Mouse (Mus musculus): ENCODE measurements around the gene Zfp143. TPM values are rescaled to one million over a fixed set of nuclear protein-coding genes. Genes with fewer than 3 reads are reported as not detected.
"Not testable (repeated sequence)": the region's sequence is repeated elsewhere in the genome, so short reads cannot be mapped to it uniquely, and the experiment has no call there.

Zfp143 gene
- polyA plus RNA-seq, 1 experiment: 0.18 TPM

DNA sequence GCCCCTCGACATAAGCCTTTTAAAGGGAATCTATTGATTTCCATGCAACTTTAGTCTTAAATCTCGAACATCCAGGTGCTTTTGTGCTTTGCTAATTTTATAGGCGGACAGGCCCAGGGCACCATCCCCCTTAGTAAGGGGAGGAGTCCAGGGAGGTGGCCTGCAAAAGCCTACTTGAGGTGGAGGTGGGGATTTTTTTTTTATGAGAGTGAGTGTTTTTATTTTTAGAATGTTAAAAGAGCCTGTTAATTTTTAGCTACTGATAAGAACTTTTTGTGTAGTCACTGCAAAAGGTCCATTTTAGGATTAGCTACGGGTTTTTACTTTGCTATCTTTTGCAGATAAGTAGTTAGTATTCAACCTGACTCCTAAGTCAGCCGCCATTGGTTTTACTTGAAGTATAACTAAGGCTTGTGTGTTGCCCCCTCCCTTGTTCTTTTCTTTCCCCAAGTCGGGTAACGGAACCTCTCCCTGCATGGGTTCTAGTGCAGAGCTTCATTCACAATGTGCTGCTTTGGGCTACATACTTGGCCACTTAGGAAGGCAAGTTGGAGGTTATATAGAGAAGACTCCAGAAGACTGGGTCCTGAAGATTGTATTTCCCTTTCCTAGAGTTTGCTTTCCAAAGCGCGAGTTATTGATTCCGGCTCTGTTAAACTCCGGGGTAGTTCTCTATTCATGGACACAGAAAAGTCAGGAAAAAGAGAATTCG lies 63.0 kb downstream of the Zfp143 start:
- TF ChIP-seq FLI1 (IDR thresholded peaks at IDR 0.05; ENCODE audit: low read length) (no peak), GATA1 (IDR thresholded peaks at IDR 0.05; ENCODE audit: borderline replicate concordance, low read length) (no peak)
- H3K4me3 ChIP-seq (replicated peaks): peak overlapping the region; percentile 100
- peaks cover 41% of the 10 kb centered on the region for H3K4me1 ChIP-seq
- H3K27me3 ChIP-seq (replicated peaks): no peaks in the 10 kb centered on the region
- peaks cover 20% of the 10 kb centered on the region for H3K36me3 ChIP-seq (replicated peaks; ENCODE audit: low read length)
- no peaks in the 10 kb centered on the region for H3K9me3 ChIP-seq

DNA sequence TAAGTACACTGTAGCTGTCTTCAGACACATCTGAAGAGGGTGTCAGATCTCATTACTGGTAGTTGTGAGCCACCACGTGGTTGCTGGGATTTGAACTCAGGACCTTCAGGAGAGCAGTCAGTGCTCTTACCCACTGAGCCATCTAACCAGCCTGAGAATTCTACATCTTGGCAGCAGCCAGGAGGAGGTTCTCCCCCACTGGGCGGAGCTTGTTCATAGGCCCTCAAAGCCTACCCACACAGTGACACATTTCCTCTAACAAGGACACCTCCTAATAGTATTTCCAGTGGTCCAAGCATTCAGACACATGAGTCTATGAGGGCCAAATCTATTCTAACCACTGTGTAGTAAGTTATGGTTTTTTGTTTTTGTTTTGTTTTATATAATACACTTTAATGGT lies 67.5 kb downstream of the Zfp143 start:
- Histone ChIP-seq H3K36me3 (replicated peaks; ENCODE audit: low read length) (peaks cover 62% of the 10 kb centered on the region), H3K27me3 (replicated peaks) (no peaks in the 10 kb centered on the region), H3K4me1 (peaks cover 37% of the 10 kb centered on the region), H3K9me3 (no peaks in the 10 kb centered on the region), H3K4me3 (replicated peaks) (no peak overlapping the region)
- TF ChIP-seq FLI1 (IDR thresholded peaks at IDR 0.05; ENCODE audit: low read length): no peak
- no peak for TF ChIP-seq GATA1 (IDR thresholded peaks at IDR 0.05; ENCODE audit: borderline replicate concordance, low read length)

DNA sequence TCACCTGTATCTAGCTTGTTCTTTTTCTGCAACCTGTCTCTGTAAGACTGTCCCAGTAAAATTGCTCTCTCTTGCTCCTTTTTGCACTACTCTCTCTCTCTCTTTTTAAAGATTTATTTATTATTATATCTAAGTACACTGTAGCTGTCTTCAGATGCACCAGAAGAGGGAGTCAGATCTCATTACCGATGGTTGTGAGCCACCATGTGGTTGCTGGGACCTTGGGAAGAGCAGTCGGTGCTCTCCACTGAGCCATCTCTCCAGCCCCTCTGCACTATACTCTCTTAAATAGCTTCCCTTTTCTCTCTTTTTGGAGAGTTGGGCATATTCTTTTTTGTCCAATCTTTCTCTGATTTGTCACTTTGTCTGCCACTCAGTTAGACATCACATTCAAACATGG lies 71.3 kb downstream of the Zfp143 start:
- H3K36me3 ChIP-seq (replicated peaks; ENCODE audit: low read length): peaks cover 83% of the 10 kb centered on the region
- H3K9me3 ChIP-seq; H3K27me3 ChIP-seq (replicated peaks); H3K4me3 ChIP-seq (replicated peaks): not testable (repeated sequence)
- peaks cover 23% of the 10 kb centered on the region for H3K4me1 ChIP-seq

DNA sequence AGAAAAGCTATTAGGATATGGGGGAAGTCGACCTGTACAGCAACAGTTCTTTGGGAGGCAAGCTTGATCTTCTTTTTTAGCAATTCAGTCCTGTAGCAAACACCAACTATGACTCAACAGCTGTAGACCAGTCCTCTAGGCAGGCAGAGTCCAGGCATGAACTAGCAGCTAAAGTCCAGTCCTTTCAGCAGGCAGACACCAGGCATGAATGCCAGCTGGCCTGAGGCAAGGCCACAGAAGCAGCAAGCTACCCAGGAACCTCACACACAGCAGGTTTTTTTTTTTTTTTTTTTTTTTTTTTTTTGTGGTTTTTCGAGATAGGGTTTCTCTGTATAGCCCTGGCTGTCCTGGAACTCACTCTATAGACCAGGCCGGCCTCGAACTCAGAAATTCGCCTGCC lies 73.0 kb downstream of the Zfp143 start:
- Histone ChIP-seq H3K27me3 (replicated peaks) (no peaks in the 10 kb centered on the region), H3K9me3 (no peaks in the 10 kb centered on the region), H3K4me3 (replicated peaks) (no peak overlapping the region), H3K36me3 (replicated peaks; ENCODE audit: low read length) (peaks cover 88% of the 10 kb centered on the region), H3K4me1 (peaks cover 16% of the 10 kb centered on the region)
- TF ChIP-seq FLI1 (IDR thresholded peaks at IDR 0.05; ENCODE audit: low read length) (no peak), GATA1 (IDR thresholded peaks at IDR 0.05; ENCODE audit: borderline replicate concordance, low read length) (no peak)

DNA sequence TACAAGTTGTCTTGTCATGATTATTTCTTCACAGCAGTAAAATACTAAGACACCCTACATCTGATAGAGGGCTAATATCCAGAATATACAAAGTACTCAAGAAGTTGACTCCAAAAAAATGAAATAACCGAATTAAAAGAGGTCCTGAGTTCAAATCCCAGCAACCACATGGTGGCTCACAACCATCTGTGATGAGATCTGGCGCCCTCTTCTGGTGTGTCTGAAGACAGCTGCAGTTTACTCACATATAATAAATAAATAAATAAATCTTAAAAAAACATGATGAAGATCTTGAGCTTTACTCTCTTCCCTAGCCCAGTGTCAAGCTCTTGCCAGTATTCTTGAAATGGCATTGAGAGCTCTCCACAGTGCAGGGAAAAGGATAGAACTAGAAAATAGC lies 77.5 kb downstream of the Zfp143 start:
- Histone ChIP-seq H3K4me3 (replicated peaks) (no peak overlapping the region), H3K27me3 (replicated peaks) (no peaks in the 10 kb centered on the region), H3K4me1 (peaks cover 11% of the 10 kb centered on the region), H3K9me3 (no peaks in the 10 kb centered on the region), H3K36me3 (replicated peaks; ENCODE audit: low read length) (peaks cover 90% of the 10 kb centered on the region)
- TF ChIP-seq GATA1 (IDR thresholded peaks at IDR 0.05; ENCODE audit: borderline replicate concordance, low read length) (no peak), FLI1 (IDR thresholded peaks at IDR 0.05; ENCODE audit: low read length) (no peak)

DNA sequence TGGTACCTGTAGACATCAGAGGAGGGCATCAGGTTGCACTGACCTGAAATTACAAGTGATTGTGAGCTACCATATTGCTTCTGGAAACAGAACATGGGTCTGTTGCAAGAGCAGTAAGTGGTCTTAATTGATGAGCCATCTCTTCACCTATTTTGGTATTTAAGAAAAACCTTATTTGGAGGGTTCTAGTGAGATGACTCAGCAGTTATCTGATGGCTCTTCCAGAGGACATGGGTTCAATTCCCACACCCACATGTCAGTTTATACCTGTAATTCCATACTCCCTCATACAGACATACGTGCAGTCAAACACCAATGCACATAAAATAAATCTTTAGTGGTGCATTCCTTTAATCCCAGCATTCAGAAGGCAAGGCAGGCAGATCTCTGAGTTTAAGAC lies 82.8 kb downstream of the Zfp143 start:
- TF ChIP-seq GATA1 (IDR thresholded peaks at IDR 0.05; ENCODE audit: borderline replicate concordance, low read length): no peak
- H3K27me3 ChIP-seq (replicated peaks): no peaks in the 10 kb centered on the region
- peaks cover 9% of the 10 kb centered on the region for H3K4me1 ChIP-seq
- H3K36me3 ChIP-seq (replicated peaks; ENCODE audit: low read length): peaks cover 72% of the 10 kb centered on the region
- H3K9me3 ChIP-seq: no peaks in the 10 kb centered on the region
- no peak overlapping the region for H3K4me3 ChIP-seq (replicated peaks)

Other genes with a start within 250 kb of the Zfp143 start
- gene Scube2, start 195.5 kb upstream of the Zfp143 start, polyA plus RNA-seq (2012; ENCODE audit: insufficient read depth, low replicate concordance): not detected in 2 replicates
- gene Dennd5a, start 100.7 kb upstream of the Zfp143 start, polyA plus RNA-seq (2012; ENCODE audit: insufficient read depth, low replicate concordance): 3.2 and 4.8 TPM in 2 replicates
- 5.4 and 16.7 TPM in 2 replicates for gene Tmem41b, start 74.3 kb upstream of the Zfp143 start, polyA plus RNA-seq (2012; ENCODE audit: insufficient read depth, low replicate concordance)
- 7.3 and 10.8 TPM in 2 replicates for gene Ipo7, start 42.9 kb upstream of the Zfp143 start, polyA plus RNA-seq (2012; ENCODE audit: insufficient read depth, low replicate concordance)
- gene Wee1, start 60.8 kb downstream of the Zfp143 start, polyA plus RNA-seq (2012; ENCODE audit: insufficient read depth, low replicate concordance): 4.0 and 4.1 TPM in 2 replicates
- gene Swap70, start 160.5 kb downstream of the Zfp143 start, polyA plus RNA-seq (2012; ENCODE audit: insufficient read depth, low replicate concordance): 4.5 and 8.4 TPM in 2 replicates